Mouse (Mus musculus) heart, embryonic 16.5 days (tissue): ENCODE results near the gene Il31ra. TPM values are rescaled to one million over a fixed set of nuclear protein-coding genes. Genes with fewer than 3 reads are reported as not detected.

Source experiments
- ATAC-seq: fragments of 200-750 bp; cut with Nextera tagmentation; replicated peaks from 2 replicates; pipeline ENCODE4 v1.8.0; 2017; ENCODE audit warnings: moderate number of reproducible peaks; ENCODE audit not compliant: insufficient read depth, low FRiP score; ENCODE audit errors: extremely low read depth
- H3K27ac ChIP-seq: fragments of 300-500 bp; sonication (generic); 2 replicates; pipeline ENCODE4 v1.5.1; 2014; ENCODE audit warnings: mild to moderate bottlenecking, low read length, control low read depth, moderate library complexity
- H3K27me3 ChIP-seq: fragments of 300-500 bp; sonication (generic); 2 replicates; pipeline ENCODE4 v1.6.1; 2014; ENCODE audit warnings: low read length, mixed read lengths; ENCODE audit not compliant: control insufficient read depth, insufficient read depth
- H3K36me3 ChIP-seq: fragments of 300-500 bp; sonication (generic); 2 replicates; pipeline ENCODE4 v1.6.1; 2014; ENCODE audit not compliant: control insufficient read depth, insufficient read depth
- H3K4me1 ChIP-seq: fragments of 300-500 bp; sonication (generic); 2 replicates; pipeline ENCODE4 v1.6.1; 2014; ENCODE audit warnings: low read length, mixed read lengths; ENCODE audit not compliant: control insufficient read depth, insufficient read depth
- H3K4me2 ChIP-seq: fragments of 300-500 bp; sonication (generic); 2 replicates; pipeline ENCODE4 v1.6.1; 2014; ENCODE audit warnings: low read depth, mild to moderate bottlenecking, control low read depth, low read length
- H3K4me3 ChIP-seq: fragments of 300-500 bp; sonication (generic); 2 replicates; pipeline ENCODE4 v1.5.1; 2014; ENCODE audit warnings: mild to moderate bottlenecking, control low read depth, low read length
- H3K9ac ChIP-seq: fragments of 300-500 bp; sonication (generic); 2 replicates; pipeline ENCODE4 v1.6.1; 2014; ENCODE audit warnings: low read length, control low read depth
- H3K9me3 ChIP-seq: fragments of 300-500 bp; sonication (generic); replicated peaks from 2 replicates; pipeline ENCODE4 v1.6.1; 2016; ENCODE audit warnings: low read length; ENCODE audit not compliant: control insufficient read depth
- WGBS: fragments of 180-500 bp; shearing (Covaris S2); extraction: QIAGEN DNeasy Blood & Tissue Kit; methylation state at CpG from one replicate; pipeline ENCODE4 v1.1.7; 2014; 5-methylcytosine and 5-hydroxymethylcytosine counted together
- polyA plus RNA-seq: library from polyadenylated mRNA; unstranded; fragments of >200 nt; fragmentation: Nextera tagmentation; extraction: Ambion mirVana; gene quantifications from 2 replicates; pipeline ENCODE4 v1.2.1, GENCODE M21; 2015

Gene Il31ra
- polyA plus RNA-seq, 1 experiment from 2014 or later, result 0.17 TPM

DNA sequence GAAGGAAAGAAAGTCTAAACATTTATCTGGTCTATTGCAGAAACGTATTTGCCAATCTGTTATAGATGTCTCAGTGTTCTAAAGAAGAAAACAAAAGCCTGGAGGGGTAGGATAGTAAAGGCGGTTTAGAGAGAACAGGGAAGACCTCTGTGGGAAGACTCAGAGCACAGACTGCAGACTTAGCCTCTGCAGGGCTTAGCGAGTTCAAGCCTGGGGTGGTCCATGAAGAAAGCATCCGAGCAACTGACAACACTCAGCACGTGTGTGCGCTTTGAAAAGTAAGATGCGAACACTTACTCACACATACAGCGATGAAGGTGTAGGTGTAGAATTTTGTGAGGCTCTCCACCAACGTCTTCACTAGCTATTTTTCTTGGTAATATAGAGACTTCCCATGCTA, 123.0 kb downstream of the Il31ra start:
- Histone ChIP-seq H3K9me3 (no peaks in the 10 kb centered on the region; the same call in 1 of the 2 replicates), H3K27ac (no peak overlapping the region), H3K9ac (no peak overlapping the region), H3K36me3 (peaks cover 10% of the 10 kb centered on the region), H3K4me1 (peaks cover 12% of the 10 kb centered on the region), H3K27me3 (no peaks in the 10 kb centered on the region), H3K4me3 (no peak overlapping the region), H3K4me2 (no peak overlapping the region)
- ATAC-seq, result no peak
- 84% methylated on average over 9 of the region's 9 CpGs for WGBS

Other genes starting within 250 kb of the Il31ra start
- gene Il6st, start 130.3 kb downstream of the Il31ra start, polyA plus RNA-seq, result 43.0 and 45.1 TPM in 2 replicates
- 0.47 and 0.58 TPM in 2 replicates for gene Ddx4, start 58.1 kb upstream of the Il31ra start, polyA plus RNA-seq
- 12.7 and 14.0 TPM in 2 replicates for gene Slc38a9, start 66.4 kb upstream of the Il31ra start, polyA plus RNA-seq
- gene Plpp1, start 206.4 kb upstream of the Il31ra start, polyA plus RNA-seq, result 59.3 and 63.2 TPM in 2 replicates